Mouse (Mus musculus) CH12F3 (cell line): ENCODE results near the gene Draxin.

ENCODE experiments used
- in situ Hi-C: fragments of 300-500 bp; cut with MboI; formaldehyde crosslinking; loops from 2 replicates; pipeline ENCODE4 v1.14.3; 2020; ENCODE audit warnings: low sequenced_read_pairs

Draxin gene

GRCm38 (mm10) chr4:148154982-148155381, 24.5 kb upstream of the Draxin start:
- in situ Hi-C loops: loop anchor here (25.0 kb wide), 1 partner anchor 457 kb away; the partner anchor contains the start of gene Masp2

GRCm38 (mm10) chr4:148154006-148154405, 23.5 kb upstream of the Draxin start:
- in situ Hi-C loops: loop anchor here (25.0 kb wide), 1 partner anchor 458 kb away; the partner anchor contains the start of gene Masp2

GRCm38 (mm10) chr4:148152547-148152946, 22.0 kb upstream of the Draxin start:
- in situ Hi-C loops: loop anchor here (25.0 kb wide), 1 partner anchor 460 kb away; the partner anchor contains the start of gene Masp2

GRCm38 (mm10) chr4:148151267-148152168, 21.0 kb upstream of the Draxin start, which contains the start of gene Fbxo6:
TSS of gene Fbxo6 (minus strand) at chr4:148152140.
- in situ Hi-C loops: loop anchor here (25.0 kb wide), 1 partner anchor 461 kb away; the partner anchor contains the start of gene Masp2

- in situ Hi-C loops: loop anchor here (25.0 kb wide), 1 partner anchor 461 kb away; the partner anchor contains the start of gene Masp2
Observed at GRCm38 (mm10) chr4:148150953-148151266, 20.4 kb upstream of the Draxin start.

GRCm38 (mm10) chr4:148150242-148150641, 19.7 kb upstream of the Draxin start:
- in situ Hi-C loops: loop anchor here (25.0 kb wide), 1 partner anchor 462 kb away; the partner anchor contains the start of gene Masp2

- in situ Hi-C loops: no loop called here
Observed at GRCm38 (mm10) chr4:148149540-148149939, 19.0 kb upstream of the Draxin start.

- in situ Hi-C loops: no loop called here
Observed at GRCm38 (mm10) chr4:148147714-148148113, 17.2 kb upstream of the Draxin start.

- in situ Hi-C loops: no loop called here
Observed at GRCm38 (mm10) chr4:148143721-148144120, 13.2 kb upstream of the Draxin start.

- in situ Hi-C loops: no loop called here
Observed at GRCm38 (mm10) chr4:148140098-148141011, 9.9 kb upstream of the Draxin start.

- in situ Hi-C loops: no loop called here
Observed at GRCm38 (mm10) chr4:148139767-148140097, 9.2 kb upstream of the Draxin start.

GRCm38 (mm10) chr4:148137503-148137902, 7.0 kb upstream of the Draxin start:
- in situ Hi-C loops: no loop called here

- in situ Hi-C loops: no loop called here
Observed at GRCm38 (mm10) chr4:148134988-148135387, 4.5 kb upstream of the Draxin start.

GRCm38 (mm10) chr4:148131497-148132081, 1.1 kb upstream of the Draxin start:
- in situ Hi-C loops: no loop called here

- in situ Hi-C loops: no loop called here
Observed at GRCm38 (mm10) chr4:148130133-148130532, 365 bp downstream of the Draxin start, which contains the start of gene Mad2l2. TSS of gene Mad2l2 (plus strand) at chr4:148130384.

GRCm38 (mm10) chr4:148128672-148129071, 1.8 kb downstream of the Draxin start:
- in situ Hi-C loops: no loop called here

GRCm38 (mm10) chr4:148128241-148128640, 2.3 kb downstream of the Draxin start:
- in situ Hi-C loops: no loop called here

- in situ Hi-C loops: no loop called here
Observed at GRCm38 (mm10) chr4:148122694-148123066, 7.8 kb downstream of the Draxin start.

GRCm38 (mm10) chr4:148121982-148122693, 8.4 kb downstream of the Draxin start:
- in situ Hi-C loops: no loop called here

- in situ Hi-C loops: no loop called here
Observed at GRCm38 (mm10) chr4:148121362-148121761, 9.1 kb downstream of the Draxin start.
